Mouse (Mus musculus) heart, embryonic 16.5 days (tissue): ENCODE data around the gene Pole3. TPM values are rescaled to one million over a fixed set of nuclear protein-coding genes. Genes with fewer than 3 reads are reported as not detected.

ENCODE experiments used
- ATAC-seq: fragments of 200-750 bp; cut with Nextera tagmentation; replicated peaks from 2 replicates; pipeline ENCODE4 v1.8.0; 2017; ENCODE audit warnings: moderate number of reproducible peaks; ENCODE audit not compliant: insufficient read depth, low FRiP score; ENCODE audit errors: extremely low read depth
- H3K27ac ChIP-seq: fragments of 300-500 bp; sonication (generic); 2 replicates; pipeline ENCODE4 v1.5.1; 2014; ENCODE audit warnings: mild to moderate bottlenecking, low read length, control low read depth, moderate library complexity
- H3K27me3 ChIP-seq: fragments of 300-500 bp; sonication (generic); 2 replicates; pipeline ENCODE4 v1.6.1; 2014; ENCODE audit warnings: low read length, mixed read lengths; ENCODE audit not compliant: control insufficient read depth, insufficient read depth
- H3K36me3 ChIP-seq: fragments of 300-500 bp; sonication (generic); 2 replicates; pipeline ENCODE4 v1.6.1; 2014; ENCODE audit not compliant: control insufficient read depth, insufficient read depth
- H3K4me1 ChIP-seq: fragments of 300-500 bp; sonication (generic); 2 replicates; pipeline ENCODE4 v1.6.1; 2014; ENCODE audit warnings: low read length, mixed read lengths; ENCODE audit not compliant: control insufficient read depth, insufficient read depth
- H3K4me2 ChIP-seq: fragments of 300-500 bp; sonication (generic); 2 replicates; pipeline ENCODE4 v1.6.1; 2014; ENCODE audit warnings: low read depth, mild to moderate bottlenecking, control low read depth, low read length
- H3K4me3 ChIP-seq: fragments of 300-500 bp; sonication (generic); 2 replicates; pipeline ENCODE4 v1.5.1; 2014; ENCODE audit warnings: mild to moderate bottlenecking, control low read depth, low read length
- H3K9ac ChIP-seq: fragments of 300-500 bp; sonication (generic); 2 replicates; pipeline ENCODE4 v1.6.1; 2014; ENCODE audit warnings: low read length, control low read depth
- H3K9me3 ChIP-seq: fragments of 300-500 bp; sonication (generic); replicated peaks from 2 replicates; pipeline ENCODE4 v1.6.1; 2016; ENCODE audit warnings: low read length; ENCODE audit not compliant: control insufficient read depth
- WGBS: fragments of 180-500 bp; shearing (Covaris S2); extraction: QIAGEN DNeasy Blood & Tissue Kit; methylation state at CpG from one replicate; pipeline ENCODE4 v1.1.7; 2014; 5-methylcytosine and 5-hydroxymethylcytosine counted together
- polyA plus RNA-seq: library from polyadenylated mRNA; unstranded; fragments of >200 nt; fragmentation: Nextera tagmentation; extraction: Ambion mirVana; gene quantifications from 2 replicates; pipeline ENCODE4 v1.2.1, GENCODE M21; 2015

Pole3 gene
- polyA plus RNA-seq, 1 experiment from 2014 or later = 51.4 TPM

- no peak within 1 kb of the TSS for H3K27ac ChIP-seq
- no peaks in the 10 kb centered on the region for H3K36me3 ChIP-seq
- ATAC-seq = no peak
- H3K4me1 ChIP-seq = peaks cover 10% of the 10 kb centered on the region
- WGBS = 50% methylated on average over 6 of the region's 6 CpGs
- no peak within 1 kb of the TSS for H3K4me3 ChIP-seq
- no peak within 1 kb of the TSS for H3K9ac ChIP-seq
- no peaks in the 10 kb centered on the region for H3K9me3 ChIP-seq
- H3K27me3 ChIP-seq = peaks cover 34% of the 10 kb centered on the region
- H3K4me2 ChIP-seq = no peak within 1 kb of the TSS
Measured at GRCm38 (mm10) chr4:62559797-62560329, 35.0 kb upstream of the Pole3 start, which contains the start of gene Rgs3. Gene Rgs3, plus strand, starts transcription at chr4:62559847.

GRCm38 (mm10) chr4:62557436-62557835 lies 32.6 kb upstream of the Pole3 start:
- no peak overlapping the region; the same call in 1 of the 2 replicates for H3K9ac ChIP-seq
- 35% methylated on average over 3 of the region's 3 CpGs for WGBS
- peak overlapping the region; percentile 42; the same call in 1 of the 2 replicates for H3K27ac ChIP-seq

GRCm38 (mm10) chr4:62551966-62552365 lies 27.1 kb upstream of the Pole3 start:
- no peak for ATAC-seq
- H3K9ac ChIP-seq = no peak overlapping the region
- no peaks in the 10 kb centered on the region for H3K36me3 ChIP-seq
- H3K9me3 ChIP-seq = no peaks in the 10 kb centered on the region
- H3K4me2 ChIP-seq = no peak overlapping the region
- H3K4me3 ChIP-seq = no peak overlapping the region
- WGBS = 73% methylated on average over 7 of the region's 7 CpGs
- H3K4me1 ChIP-seq = no peaks in the 10 kb centered on the region
- H3K27ac ChIP-seq = no peak overlapping the region
- H3K27me3 ChIP-seq = no peaks in the 10 kb centered on the region

More at GRCm38 (mm10) chr4:62557436-62557835, 32.6 kb upstream of the Pole3 start:
- Histone ChIP-seq H3K4me3 (no peak overlapping the region), H3K36me3 (no peaks in the 10 kb centered on the region), H3K27me3 (peaks cover 15% of the 10 kb centered on the region), H3K9me3 (no peaks in the 10 kb centered on the region), H3K4me2 (peak overlapping the region; percentile 26), H3K4me1 (peaks cover 10% of the 10 kb centered on the region)
- peak; percentile 45; the same call in 1 of the 2 replicates for ATAC-seq

GRCm38 (mm10) chr4:62544801-62545200 lies 19.9 kb upstream of the Pole3 start:
- H3K4me1 ChIP-seq = no peaks in the 10 kb centered on the region
- no peaks in the 10 kb centered on the region for H3K36me3 ChIP-seq
- no peak for ATAC-seq
- H3K9ac ChIP-seq = no peak overlapping the region
- H3K27ac ChIP-seq = no peak overlapping the region
- H3K27me3 ChIP-seq = no peaks in the 10 kb centered on the region
- no peaks in the 10 kb centered on the region for H3K9me3 ChIP-seq
- no peak overlapping the region for H3K4me2 ChIP-seq
- no peak overlapping the region for H3K4me3 ChIP-seq

DNA sequence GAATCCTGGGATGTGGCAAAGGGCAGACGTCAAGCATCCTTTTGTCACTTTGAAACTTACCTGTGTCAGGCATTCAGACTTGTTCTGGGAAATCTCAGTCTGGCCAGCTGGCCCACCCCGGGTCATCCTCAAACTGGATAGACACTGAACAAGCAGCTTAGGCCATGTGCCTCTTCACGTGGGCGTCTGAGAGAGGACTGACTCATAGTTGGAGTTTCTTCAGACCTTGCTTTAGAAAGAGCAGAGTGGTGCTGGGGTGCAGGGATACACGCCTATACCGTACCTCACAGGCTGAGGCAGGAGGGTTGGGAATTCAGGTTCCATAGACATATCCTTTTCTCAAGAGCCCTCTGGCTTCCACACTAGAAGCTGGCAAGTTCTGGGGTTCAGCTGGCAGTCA lies 18.9 kb upstream of the Pole3 start:
- Histone ChIP-seq H3K4me3 (no peak overlapping the region), H3K9me3 (no peaks in the 10 kb centered on the region), H3K27ac (no peak overlapping the region), H3K9ac (no peak overlapping the region), H3K4me1 (no peaks in the 10 kb centered on the region), H3K27me3 (no peaks in the 10 kb centered on the region), H3K4me2 (no peak overlapping the region), H3K36me3 (no peaks in the 10 kb centered on the region)
- ATAC-seq = no peak
- WGBS = 72% methylated on average over 6 of the region's 6 CpGs

- 63% methylated on average over 3 of the region's 3 CpGs for WGBS
Measured at GRCm38 (mm10) chr4:62541802-62542201, 16.9 kb upstream of the Pole3 start.

DNA sequence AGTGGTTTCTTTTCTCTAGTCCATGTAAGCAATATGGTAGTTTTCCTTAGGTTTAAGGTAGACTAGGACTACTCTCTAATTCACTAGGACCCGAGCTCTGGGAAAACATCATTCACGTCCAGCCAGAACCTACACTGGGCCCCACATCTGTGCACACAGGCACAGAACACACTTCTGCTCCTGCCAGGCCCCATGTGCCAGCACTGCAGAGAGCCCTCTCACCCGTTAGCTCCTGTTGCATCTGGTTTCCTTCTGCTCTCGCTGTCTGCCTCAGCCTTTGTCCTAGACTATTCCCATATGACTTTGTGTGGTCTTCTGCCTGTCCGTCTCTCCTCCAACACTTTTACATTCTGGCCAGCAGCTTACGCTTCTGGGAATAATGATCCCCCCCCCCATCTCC lies 8.9 kb upstream of the Pole3 start:
- ATAC-seq = no peak
- H3K27me3 ChIP-seq = no peaks in the 10 kb centered on the region

More at GRCm38 (mm10) chr4:62541802-62542201, 16.9 kb upstream of the Pole3 start:
- no peak overlapping the region for H3K9ac ChIP-seq
- no peak overlapping the region for H3K4me2 ChIP-seq
- H3K4me3 ChIP-seq = no peak overlapping the region
- no peaks in the 10 kb centered on the region for H3K36me3 ChIP-seq
- ATAC-seq = no peak
- H3K4me1 ChIP-seq = no peaks in the 10 kb centered on the region
- no peak overlapping the region for H3K27ac ChIP-seq
- no peaks in the 10 kb centered on the region for H3K27me3 ChIP-seq
- H3K9me3 ChIP-seq = no peaks in the 10 kb centered on the region

DNA sequence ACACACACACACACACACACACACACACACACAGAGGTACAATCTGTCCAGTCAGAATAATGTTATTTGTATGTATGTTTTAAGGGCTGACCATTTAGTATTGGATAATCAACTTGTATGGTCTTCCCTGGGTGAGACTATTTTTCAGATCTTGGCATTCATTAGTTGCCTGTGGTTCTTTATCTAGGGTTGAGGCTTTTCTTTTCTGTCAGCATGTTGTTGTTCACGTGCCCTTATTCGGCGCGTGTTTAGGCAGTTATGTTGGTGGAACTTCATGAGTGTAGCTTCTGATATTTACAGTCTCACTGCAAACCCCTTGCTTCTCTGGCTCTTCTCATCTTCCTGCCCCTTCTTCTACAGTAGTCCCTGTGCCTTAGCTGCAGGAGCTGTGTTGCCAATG lies 2.8 kb upstream of the Pole3 start:
- H3K9me3 ChIP-seq = no peaks in the 10 kb centered on the region
- H3K27ac ChIP-seq = no peak overlapping the region
- H3K4me1 ChIP-seq = peaks cover 9% of the 10 kb centered on the region
- no peak overlapping the region for H3K9ac ChIP-seq
- no peak overlapping the region for H3K4me2 ChIP-seq
- no peak overlapping the region for H3K4me3 ChIP-seq
- ATAC-seq = no peak
- H3K27me3 ChIP-seq = no peaks in the 10 kb centered on the region
- 69% methylated on average over 4 of the region's 4 CpGs for WGBS
- peaks cover 4% of the 10 kb centered on the region for H3K36me3 ChIP-seq

More for the DNA sequence above, 8.9 kb upstream of the Pole3 start:
- H3K4me3 ChIP-seq = no peak overlapping the region
- 72% methylated on average over 6 of the region's 6 CpGs for WGBS
- H3K36me3 ChIP-seq = no peaks in the 10 kb centered on the region
- no peak overlapping the region for H3K27ac ChIP-seq
- H3K4me1 ChIP-seq = no peaks in the 10 kb centered on the region
- no peak overlapping the region for H3K9ac ChIP-seq
- no peaks in the 10 kb centered on the region for H3K9me3 ChIP-seq
- H3K4me2 ChIP-seq = no peak overlapping the region

- no peak for ATAC-seq
- Histone ChIP-seq H3K27me3 (no peaks in the 10 kb centered on the region), H3K4me2 (no peak overlapping the region), H3K4me3 (no peak overlapping the region), H3K36me3 (peaks cover 7% of the 10 kb centered on the region), H3K27ac (no peak overlapping the region), H3K9ac (no peak overlapping the region), H3K9me3 (no peaks in the 10 kb centered on the region), H3K4me1 (peaks cover 9% of the 10 kb centered on the region)
- WGBS = 69% methylated on average over 2 of the region's 2 CpGs
Measured at GRCm38 (mm10) chr4:62526256-62526655, 1.4 kb upstream of the Pole3 start.
